24 mouse cellular contexts compared by ENCODE assay signal in the genomic region with DNA sequence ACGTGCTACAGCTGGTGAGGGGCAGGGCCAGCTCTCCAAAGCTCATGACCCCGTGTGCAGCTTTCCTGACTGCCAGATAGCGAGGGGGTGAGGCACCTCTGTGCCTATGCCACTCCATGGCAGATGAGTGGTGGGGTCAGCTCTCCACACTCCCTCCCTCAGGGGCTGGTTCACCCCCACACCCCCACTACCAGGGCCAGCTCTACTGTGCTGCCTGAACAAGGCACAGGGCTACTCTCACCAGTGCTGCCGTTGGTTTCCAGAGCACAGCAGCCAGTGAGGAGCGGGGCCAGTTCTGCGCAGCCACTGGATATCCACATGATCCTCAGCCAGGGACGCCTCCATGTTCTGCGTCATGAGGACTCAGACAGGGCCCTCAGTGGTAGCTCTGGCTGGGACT. TPM values are rescaled to one million over a fixed set of nuclear protein-coding genes. Genes with fewer than 3 reads are reported as not detected.
DNase-seq lines count a peak whose midpoint lies in the region; ATAC-seq lines count a peak whose summit lies in the region.
"Had no signal": no experiment of that assay in that cellular context is flagged by ENCODE, and none has a peak within 500 bp of the region (broad histone marks: within the 10 kb centered on the region; RNA-seq: fewer than 3 reads in every experiment).

No protein-coding gene starts in this region.

- H3K9ac ChIP-seq in heart, embryonic 12.5 days, result no peak overlapping the region
- H3K9ac ChIP-seq in midbrain, embryonic 13.5 days (replicated peaks), result no peak overlapping the region
- H3K9ac ChIP-seq in midbrain, embryonic 15.5 days, result no peak overlapping the region
- H3K9ac ChIP-seq: embryonic facial prominence, embryonic 12.5 days; forebrain, embryonic 13.5 days; forebrain, postnatal 0 days; heart, embryonic 13.5 days; hindbrain, embryonic 14.5 days; intestine, embryonic 15.5 days had no signal

- H3K4me2 ChIP-seq in heart, embryonic 12.5 days, result no peak overlapping the region
- no peak overlapping the region for H3K4me2 ChIP-seq in midbrain, embryonic 13.5 days (replicated peaks)
- no peak overlapping the region for H3K4me2 ChIP-seq in midbrain, embryonic 15.5 days
- H3K4me2 ChIP-seq: embryonic facial prominence, embryonic 12.5 days; forebrain, embryonic 13.5 days; heart, embryonic 13.5 days; hindbrain, embryonic 14.5 days; intestine, embryonic 15.5 days had no signal

- 77% methylated on average over 8 of the region's 8 CpGs for WGBS in heart, embryonic 12.5 days
- 81% methylated on average over 8 of the region's 8 CpGs for WGBS in midbrain, embryonic 13.5 days
- 82% methylated on average over 8 of the region's 8 CpGs for WGBS in midbrain, embryonic 15.5 days

- H3K4me3 ChIP-seq in heart, embryonic 12.5 days, result no peak overlapping the region
- no peak overlapping the region for H3K4me3 ChIP-seq in midbrain, embryonic 13.5 days (replicated peaks)
- no peak overlapping the region for H3K4me3 ChIP-seq in midbrain, embryonic 15.5 days
- H3K4me3 ChIP-seq: embryonic facial prominence, embryonic 12.5 days; forebrain, embryonic 13.5 days; gastrocnemius, adult 2 months; heart, embryonic 13.5 days; hindbrain, embryonic 10.5 days; intestine, embryonic 15.5 days had no signal

- no peaks in the 10 kb centered on the region for H3K36me3 ChIP-seq in heart, embryonic 12.5 days
- H3K36me3 ChIP-seq in midbrain, embryonic 13.5 days, result no peaks in the 10 kb centered on the region
- H3K36me3 ChIP-seq in midbrain, embryonic 15.5 days (replicated peaks), result no peaks in the 10 kb centered on the region
- H3K36me3 ChIP-seq: embryonic facial prominence, embryonic 12.5 days; heart, embryonic 13.5 days; hindbrain, embryonic 10.5 days; intestine, embryonic 15.5 days had no signal

- 0 out of 2 replicates have a peak, but pooled peaks cover 4% of the 10 kb centered on the region for H3K27me3 ChIP-seq in heart, embryonic 12.5 days (replicated peaks)
- no peaks in the 10 kb centered on the region for H3K27me3 ChIP-seq in midbrain, embryonic 13.5 days
- no peaks in the 10 kb centered on the region for H3K27me3 ChIP-seq in midbrain, embryonic 15.5 days (replicated peaks)
- H3K27me3 ChIP-seq: embryonic facial prominence, embryonic 12.5 days; forebrain, embryonic 13.5 days; heart, embryonic 13.5 days; intestine, embryonic 15.5 days had no signal

- 0 out of 2 replicates have a peak, but pooled peaks have one; percentile 25 for ATAC-seq in heart, embryonic 12.5 days (ENCODE audit: insufficient number of reproducible peaks, low FRiP score)
- ATAC-seq in midbrain, embryonic 13.5 days, result 0 out of 2 replicates have a peak, but pooled peaks have one; percentile 9
- no peak for ATAC-seq in midbrain, embryonic 15.5 days (replicated peaks)
- ATAC-seq in common myeloid progenitor, adult 5-6 weeks (replicated peaks; ENCODE audit: low read depth, poor library complexity, severe bottlenecking), result 0 out of 2 replicates have a peak, but pooled peaks have one; percentile 22
- ATAC-seq: forebrain, embryonic 13.5 days; forebrain, postnatal 0 days; intestine, embryonic 15.5 days had no signal

- H3K9me3 ChIP-seq in heart, embryonic 12.5 days (replicated peaks), result no peaks in the 10 kb centered on the region
- no peaks in the 10 kb centered on the region for H3K9me3 ChIP-seq in midbrain, embryonic 13.5 days
- H3K9me3 ChIP-seq in midbrain, embryonic 15.5 days, result no peaks in the 10 kb centered on the region
- H3K9me3 ChIP-seq: embryonic facial prominence, embryonic 12.5 days; forebrain, embryonic 13.5 days; heart, embryonic 13.5 days; hindbrain, embryonic 10.5 days; intestine, embryonic 15.5 days had no signal

- no peak for DNase-seq in heart, adult 8-10 months (ENCODE audit: low spot score)
- no peak for DNase-seq in right cerebral cortex, adult 18-20 months
- no peak for DNase-seq in thymus, postnatal 4 days
- DNase-seq: adrenal gland, postnatal 10 days; cerebellum, adult 11-12 months; cerebellum, adult 9-10 months; cerebellum, postnatal 25 days; forebrain, postnatal 0 days; gastrocnemius, adult 2 months; gastrocnemius, postnatal 25 days; heart, postnatal 10 days; kidney, adult 18-20 months had no signal

- H3K4me1 ChIP-seq in heart, embryonic 12.5 days (replicated peaks), result peaks cover 11% of the 10 kb centered on the region
- H3K4me1 ChIP-seq in midbrain, embryonic 13.5 days (replicated peaks), result no peaks in the 10 kb centered on the region
- H3K4me1 ChIP-seq in midbrain, embryonic 15.5 days, result no peaks in the 10 kb centered on the region
- H3K4me1 ChIP-seq: embryonic facial prominence, embryonic 12.5 days; intestine, embryonic 15.5 days had no signal

- no peak overlapping the region for H3K27ac ChIP-seq in heart, embryonic 12.5 days (ENCODE audit: poor library complexity, severe bottlenecking)
- H3K27ac ChIP-seq in midbrain, embryonic 13.5 days, result no peak overlapping the region
- no peak overlapping the region for H3K27ac ChIP-seq in midbrain, embryonic 15.5 days
- H3K27ac ChIP-seq: embryonic facial prominence, embryonic 12.5 days; forebrain, embryonic 13.5 days; gastrocnemius, adult 2 months; heart, embryonic 13.5 days; hindbrain, embryonic 10.5 days; hindbrain, embryonic 14.5 days; intestine, embryonic 15.5 days had no signal

RNA-seq across cellular contexts. Expression of a gene that starts 15.0 kb away (rescaled TPM):
- polyA plus RNA-seq in heart, embryonic 12.5 days (2016; fragmentation: Nextera tagmentation; extraction: Ambion mirVana), result 0.91 and 1.1 TPM in 2 replicates
- total RNA-seq in heart, adult 8-10 months (2022), result 1 to 10 TPM in 3 of 4 experiments, under 1 TPM in 1; 0.92 to 2.8 (median 1.7) TPM
- polyA plus RNA-seq in midbrain, embryonic 13.5 days (2015; fragmentation: Nextera tagmentation; extraction: Ambion mirVana), result not detected in 2 replicates
- polyA plus RNA-seq in midbrain, embryonic 15.5 days (2015; fragmentation: Nextera tagmentation; extraction: Ambion mirVana), result 0.11 and 0.12 TPM in 2 replicates
- not detected in 2 replicates for total RNA-seq in common myeloid progenitor, adult 5-6 weeks (2017)
- total RNA-seq: granulocyte monocyte progenitor cell, adult 5-6 weeks; MEL had no signal
- polyA plus RNA-seq: forebrain, embryonic 13.5 days; hindbrain, embryonic 14.5 days had no signal
